Mouse (Mus musculus) telencephalon, adult 2 months (tissue): ENCODE data around the gene Letm1.

ENCODE experiments used
- DNase-seq: peaks from one replicate; pipeline ENCODE4 v3.0.0-alpha.2; 2011; ENCODE audit warnings: low read depth, low spot score

The Letm1 gene

DNA sequence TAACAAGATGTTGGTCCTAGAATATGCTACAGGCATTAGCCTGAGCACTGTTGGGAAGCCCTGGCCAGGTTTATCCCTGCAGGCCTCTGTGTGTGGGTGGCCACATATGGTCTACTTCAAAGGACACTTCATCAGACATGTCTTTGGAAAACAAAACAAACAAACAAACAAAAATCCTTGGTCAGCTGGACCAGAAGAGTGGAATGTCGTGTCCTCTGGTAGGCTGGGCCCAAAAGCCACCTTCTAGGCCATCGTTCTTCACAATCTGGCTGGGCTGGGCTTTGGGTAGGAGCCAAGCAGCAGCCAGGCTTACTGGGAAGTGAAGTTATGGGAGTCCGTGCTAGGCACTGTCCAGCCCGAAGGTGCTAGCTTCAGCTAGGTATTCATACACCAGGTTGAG is 75.5 kb downstream of the Letm1 start:
- no peak for DNase-seq

DNA sequence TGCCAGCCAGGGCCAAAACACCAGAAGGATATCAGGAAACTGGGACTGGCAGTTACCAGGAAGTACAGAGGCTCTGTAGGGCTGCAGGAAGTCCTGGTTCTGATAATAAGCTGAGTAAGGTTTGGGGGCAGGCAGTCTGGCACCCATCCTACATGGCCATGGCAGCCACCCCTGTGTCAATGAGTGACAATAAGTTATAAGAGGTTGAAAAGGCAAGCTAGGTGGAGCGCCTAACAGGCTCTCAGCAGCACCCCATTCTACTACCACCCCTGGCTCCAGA is 76.3 kb downstream of the Letm1 start:
- no peak for DNase-seq

DNA sequence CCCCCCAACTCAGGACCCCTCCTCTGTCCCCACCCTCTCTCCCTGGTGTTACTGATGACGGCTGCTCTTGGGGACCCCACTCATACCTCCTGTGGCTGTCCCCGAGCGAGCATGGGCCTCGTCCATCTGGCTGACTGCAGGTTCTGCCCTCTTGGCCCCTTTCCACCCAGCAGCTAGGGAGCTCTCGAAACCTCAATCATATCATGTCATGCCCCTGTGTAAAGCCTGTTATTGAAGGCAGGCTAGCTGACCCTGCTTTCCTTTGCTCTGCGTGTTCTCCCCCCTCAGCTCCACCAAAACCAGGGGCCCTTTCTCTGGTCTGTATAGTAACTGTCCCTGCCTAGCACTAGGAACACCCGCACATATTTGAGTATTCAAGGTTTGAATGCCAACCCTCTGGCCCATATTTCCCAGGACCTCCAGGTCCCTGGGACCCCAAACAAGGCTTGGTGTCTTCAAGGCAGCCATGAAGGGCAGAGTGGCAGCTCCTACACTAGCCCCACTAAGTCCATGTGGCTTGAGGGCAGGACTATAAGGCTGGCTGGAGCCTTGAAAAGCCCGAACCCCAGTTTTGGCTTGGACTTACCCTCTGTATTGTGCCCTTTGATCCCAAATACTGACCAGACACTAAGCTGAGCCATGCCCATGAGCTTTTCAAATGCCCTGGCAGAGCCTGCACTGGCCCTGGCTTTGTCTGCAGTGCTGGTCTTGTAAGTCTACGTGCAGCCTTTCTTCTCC is 76.8 kb downstream of the Letm1 start:
- no peak for DNase-seq

DNA sequence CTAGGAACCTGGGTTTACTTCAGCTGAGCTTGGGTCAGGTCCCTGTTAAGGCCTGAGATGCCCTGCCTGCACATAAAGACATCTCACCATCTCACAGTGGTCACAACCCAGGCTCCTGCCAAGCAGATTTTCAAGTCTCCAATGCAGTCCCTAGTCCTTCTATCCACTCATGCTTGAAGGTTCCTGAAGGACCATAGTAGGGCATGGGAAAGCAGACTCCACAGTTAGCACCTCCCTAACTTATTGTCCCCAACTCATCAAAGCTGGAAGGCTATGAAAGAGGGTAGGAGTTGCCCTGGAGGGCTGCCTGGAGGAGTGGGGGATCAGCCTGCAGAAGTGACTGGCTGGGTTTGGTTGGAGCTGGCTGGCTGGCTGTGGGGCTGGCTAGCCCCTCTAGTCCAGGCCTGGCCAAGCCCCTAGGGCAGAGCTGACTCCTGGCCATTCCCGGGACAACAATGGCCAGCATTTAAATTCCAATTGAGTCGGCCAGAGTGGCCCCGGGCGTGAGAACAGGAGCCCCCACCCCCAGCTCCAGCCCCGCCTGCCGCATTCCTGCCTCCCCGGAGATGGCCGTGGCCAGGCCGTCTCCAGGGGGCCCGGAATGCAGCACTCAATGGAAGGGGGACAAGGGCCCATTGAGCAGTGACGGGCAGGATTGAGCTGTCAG is 77.5 kb downstream of the Letm1 start:
- DNase-seq: no peak

DNA sequence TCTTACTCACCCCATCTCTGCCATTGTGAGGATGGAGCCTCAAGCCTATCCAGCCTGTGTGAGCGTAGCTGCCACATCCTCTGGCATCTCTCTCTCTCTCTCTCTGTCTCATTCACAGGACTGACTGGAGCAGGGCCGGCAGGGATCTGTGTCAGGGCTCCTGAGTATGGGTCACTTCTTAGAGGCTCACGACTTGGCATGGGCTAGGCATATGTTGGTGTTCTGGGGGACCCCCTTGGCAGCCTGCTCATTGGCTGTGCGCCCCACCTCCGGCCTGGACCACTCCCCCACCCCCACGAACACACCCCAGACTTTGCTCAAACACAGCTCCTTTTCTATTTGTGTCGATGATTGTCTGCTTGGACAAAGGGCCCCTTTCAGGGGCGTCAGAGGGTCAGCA is 78.6 kb downstream of the Letm1 start:
- no peak for DNase-seq

DNA sequence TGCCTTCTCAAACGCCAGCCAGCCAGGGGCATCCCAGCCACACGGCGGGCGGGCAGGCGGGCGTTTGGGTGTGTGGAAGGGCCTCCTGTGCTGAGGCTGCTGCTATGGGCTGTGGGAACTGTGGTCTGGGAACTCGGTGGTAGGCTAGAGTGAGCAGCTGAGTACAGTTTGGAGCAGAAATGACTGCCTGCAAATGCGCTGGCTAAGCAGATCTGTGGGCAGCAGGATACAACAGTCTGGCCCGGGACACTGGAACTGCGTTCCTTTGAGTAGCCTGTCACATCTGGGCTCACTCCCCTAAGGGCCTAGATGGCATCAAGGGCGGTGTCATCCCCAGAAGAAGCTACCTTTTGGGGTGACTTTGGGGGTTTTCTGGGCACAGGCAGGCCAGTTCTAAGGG is 80.8 kb downstream of the Letm1 start:
- DNase-seq: no peak

DNA sequence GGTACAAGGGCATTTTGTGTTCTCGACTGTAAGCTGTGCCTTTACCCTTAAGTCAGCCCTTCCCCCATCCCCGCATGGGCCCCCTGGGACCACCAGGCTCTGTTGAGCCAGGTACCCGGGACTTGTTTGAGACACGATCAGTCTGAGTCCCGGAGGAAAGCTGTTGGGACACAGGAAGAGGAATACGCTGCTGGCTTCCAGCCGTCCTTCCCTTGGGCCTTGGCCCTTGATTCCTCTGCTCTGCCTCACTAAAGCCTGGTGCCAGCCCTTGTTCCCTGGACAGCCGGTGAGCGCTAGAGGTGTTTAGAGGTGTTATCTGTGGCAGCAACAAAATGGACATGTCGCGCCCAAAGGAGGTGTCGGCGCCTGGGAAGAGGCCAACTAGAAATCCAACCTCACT is 82.6 kb downstream of the Letm1 start:
- DNase-seq: no peak

DNA sequence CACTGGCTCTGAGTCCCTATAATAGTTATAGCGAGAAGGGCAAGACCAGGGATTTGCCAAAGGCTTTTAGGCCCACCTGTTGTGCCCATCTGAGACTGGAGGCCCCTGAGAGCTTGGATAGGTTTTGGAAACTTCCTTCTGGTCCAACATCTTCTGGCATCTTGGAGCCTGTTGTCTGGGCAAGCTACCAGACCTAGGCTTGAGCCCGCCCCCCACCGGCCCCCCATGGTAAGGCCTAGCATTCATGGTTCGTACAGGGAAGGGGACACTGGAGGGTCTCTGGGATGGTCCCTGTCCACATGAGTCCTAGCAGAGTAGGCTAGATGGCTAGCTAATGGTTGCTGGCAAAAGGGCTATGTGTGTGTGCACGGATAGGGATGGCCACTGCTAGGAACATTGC is 83.9 kb downstream of the Letm1 start:
- DNase-seq: no peak

DNA sequence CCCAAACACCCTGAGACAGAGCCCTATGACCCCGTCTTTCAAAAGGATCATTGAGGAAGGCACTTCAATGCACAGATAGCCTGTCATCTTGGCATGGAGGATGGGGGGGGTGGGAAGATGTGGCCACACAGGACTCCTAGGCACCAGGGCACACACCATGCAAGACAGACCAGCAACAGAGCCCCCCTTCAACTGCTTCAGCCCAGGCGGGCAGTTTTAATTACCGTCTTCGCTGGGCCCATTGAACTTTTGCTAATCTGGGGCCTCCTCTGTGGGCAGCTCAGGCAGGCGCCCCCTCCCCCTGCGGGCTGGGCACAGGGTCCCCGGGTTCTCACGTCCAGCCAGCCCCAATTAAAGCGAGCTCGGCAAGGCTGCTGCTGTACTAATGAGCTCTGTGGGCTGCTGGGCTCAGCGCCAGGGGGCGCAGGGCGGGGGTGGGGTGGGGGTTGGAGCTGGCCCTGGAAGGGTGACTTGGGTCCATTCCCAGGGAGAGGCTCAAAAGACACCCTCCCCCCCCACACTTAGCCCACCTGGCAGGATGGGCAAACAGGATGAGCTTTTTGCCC is 84.6 kb downstream of the Letm1 start:
- DNase-seq: no peak

DNA sequence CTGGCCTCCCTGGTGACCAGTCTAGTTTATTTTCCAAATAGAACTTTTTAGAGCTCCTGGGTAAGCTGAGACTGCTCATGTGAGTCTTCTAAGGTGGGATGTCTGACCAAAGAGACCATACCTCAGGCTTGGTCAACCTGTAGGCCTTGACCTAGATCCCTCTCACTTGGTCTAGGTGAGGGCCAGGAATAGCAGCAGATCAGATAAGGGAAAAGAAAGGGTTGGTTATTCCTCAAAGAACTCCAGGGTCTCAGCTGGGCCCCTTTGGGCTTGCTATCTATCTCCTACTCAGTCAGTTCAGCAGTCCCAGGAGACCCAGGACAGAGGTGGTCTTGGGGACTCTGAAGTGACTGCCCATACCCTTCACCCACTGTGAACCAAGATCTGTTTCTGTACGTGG is 85.1 kb downstream of the Letm1 start:
- no peak for DNase-seq

DNA sequence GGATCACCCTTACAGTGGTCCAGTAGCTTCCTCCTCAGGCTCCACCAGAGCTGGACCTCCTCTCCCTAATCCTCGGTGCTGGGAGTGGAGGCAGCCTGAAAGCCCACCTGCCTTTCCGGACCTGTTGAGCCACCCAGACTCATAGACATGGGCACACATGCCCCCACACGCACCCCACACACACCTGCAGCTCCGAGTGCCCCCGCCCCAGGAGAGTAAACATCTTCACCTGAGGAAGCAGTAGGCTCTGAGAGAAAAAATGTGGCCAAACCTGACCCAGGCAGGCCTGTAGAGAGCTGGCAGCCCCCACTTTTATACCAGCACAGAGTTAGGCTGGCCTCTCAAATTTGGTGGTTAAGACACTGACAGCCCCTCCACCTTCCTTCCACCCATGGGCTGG is 86.2 kb downstream of the Letm1 start:
- DNase-seq: no peak

DNA sequence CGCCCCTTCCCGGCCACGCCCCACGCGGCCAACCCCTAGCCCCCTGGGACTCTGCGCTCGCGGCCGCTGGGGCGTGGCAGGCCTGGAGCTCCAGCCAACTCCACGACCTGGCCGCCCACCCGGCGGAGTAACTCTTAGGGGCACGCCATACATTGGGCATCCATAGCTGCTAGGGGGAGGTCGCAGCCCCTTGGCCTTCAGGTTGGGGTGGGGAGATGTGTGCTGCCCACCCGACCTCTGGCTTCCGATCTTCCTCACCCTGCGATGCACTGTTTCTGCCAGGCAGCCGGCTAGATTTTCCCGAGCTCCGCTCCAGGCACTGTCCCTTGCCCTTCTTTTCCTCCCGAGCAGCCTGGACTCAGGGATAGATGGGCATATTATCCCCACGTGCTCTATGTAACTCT is 86.9 kb downstream of the Letm1 start:
- DNase-seq: no peak

DNA sequence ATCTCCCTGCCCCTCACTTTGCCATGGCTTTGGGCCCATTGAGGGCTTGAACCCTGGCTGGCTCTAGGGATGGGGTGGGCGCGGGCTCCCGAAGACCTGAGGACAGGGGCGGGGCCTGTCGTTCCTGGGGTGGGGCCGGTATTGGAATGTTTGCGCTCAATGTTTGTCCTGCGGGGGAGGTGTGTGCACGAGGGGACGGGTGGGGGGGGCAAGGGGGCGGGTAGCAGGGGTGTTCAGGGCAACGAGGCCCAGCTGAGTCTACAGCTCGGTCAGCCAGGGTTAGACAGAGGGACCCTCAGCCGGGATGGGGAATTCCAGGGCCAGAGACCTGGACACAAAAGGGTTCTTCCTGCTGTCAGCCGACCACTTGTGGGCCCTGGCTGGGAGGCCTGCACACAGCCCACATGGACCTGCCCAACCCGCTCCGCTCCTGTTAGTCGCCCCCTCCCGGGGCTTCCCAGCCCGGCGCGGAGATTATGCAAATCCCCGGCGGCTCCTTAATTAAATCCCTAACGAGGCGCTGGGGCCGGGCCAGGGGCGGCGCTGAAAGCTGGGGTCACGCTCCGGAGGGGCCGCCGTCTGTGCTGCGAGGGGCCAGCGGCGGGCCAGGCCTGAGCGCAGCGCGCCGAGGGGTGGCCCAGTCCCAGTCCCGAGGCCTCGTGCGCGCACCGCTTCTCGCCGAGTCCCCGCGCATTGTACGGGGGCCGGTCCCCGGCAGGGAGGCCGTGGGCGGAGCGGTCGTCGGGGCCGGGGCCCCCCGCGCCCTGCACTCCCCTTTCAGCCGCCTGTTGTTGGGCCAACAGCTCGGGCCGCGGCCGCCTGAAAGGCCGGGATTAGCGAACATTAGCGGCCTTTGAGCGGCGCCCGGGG is 87.5 kb downstream of the Letm1 start:
- no peak for DNase-seq

DNA sequence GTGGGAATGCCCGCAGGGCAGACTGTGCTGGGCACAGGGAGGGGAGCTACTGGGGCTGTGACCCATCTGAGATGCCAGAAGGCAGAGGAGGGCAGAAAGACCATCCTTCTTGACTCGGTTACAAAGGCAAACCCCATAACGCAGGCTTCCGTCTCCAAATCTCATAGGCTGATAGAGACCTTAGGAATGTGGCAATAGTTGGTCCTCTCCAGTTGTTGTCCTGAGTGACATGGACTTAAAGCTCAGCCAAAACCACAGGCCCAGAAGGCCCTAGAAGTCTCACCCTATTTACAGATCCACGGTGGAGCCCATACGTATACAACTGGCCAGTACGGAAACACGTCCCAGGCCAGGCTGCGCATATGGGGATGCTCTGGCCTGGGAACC is 88.2 kb downstream of the Letm1 start:
- DNase-seq: no peak

DNA sequence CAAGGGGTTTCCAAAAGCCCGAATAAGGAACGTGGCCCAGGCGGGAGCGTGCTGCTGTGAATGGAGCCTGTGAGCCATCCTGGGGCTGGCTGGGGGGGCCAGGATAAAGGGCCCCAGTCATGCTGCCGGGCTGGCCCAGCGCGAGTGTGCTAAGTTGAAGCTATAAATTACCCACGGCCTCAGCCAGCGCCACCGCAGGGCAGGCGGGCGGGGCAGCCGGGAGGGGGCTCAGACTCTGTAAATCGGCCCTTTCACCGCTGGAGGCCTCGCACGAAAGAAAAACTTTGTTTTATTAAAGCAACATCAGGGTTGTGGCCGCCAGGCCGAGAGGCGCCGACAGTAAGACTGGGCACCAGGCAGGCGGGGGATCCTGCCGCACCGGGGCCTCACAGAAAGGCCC is 90.2 kb downstream of the Letm1 start:
- no peak for DNase-seq

DNA sequence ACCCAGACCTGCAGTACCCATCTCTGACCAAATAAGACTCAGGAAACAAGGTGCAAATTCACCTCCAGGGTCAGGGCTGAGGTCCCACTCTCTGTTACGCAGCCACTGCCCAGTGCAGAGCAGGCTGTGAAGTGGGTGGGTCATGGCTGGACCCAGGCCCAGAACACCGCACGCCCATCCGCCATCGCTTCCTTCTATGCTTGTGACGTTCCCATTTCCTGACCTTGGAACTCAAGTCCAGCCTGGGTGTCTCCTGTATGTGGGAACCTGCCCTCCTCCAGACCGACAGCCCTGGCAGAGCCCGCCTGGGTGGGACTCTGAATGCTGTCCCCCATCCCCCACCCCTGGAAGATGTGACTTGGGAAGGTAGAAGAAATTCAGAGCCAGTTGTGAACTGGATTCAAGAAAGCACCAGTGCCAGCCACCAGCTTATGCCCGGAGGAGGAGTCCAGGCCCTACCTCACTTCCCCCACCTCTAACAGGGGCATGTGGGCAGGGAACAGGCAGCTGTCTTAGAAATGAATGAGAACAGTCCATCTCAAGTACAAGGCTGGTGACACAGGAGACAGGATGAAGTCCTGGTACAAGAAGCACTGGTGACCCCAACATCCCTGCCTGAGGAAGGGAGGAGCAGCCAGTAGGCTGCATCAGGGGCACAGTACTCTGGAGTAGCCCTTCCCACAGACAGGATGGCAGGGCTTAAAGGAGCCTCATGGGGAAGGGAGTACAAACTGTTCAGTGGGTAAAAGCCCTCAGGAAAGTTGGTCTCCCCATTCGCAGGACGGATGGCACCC is 92.6 kb downstream of the Letm1 start:
- no peak for DNase-seq
